Mouse (Mus musculus) macrophage (primary cell): ENCODE data around the gene Lcn8. TPM values are rescaled to one million over a fixed set of nuclear protein-coding genes. Genes with fewer than 3 reads are reported as not detected.

Experiments
- H3K27ac ChIP-seq: fragments of 350-480 bp; formaldehyde crosslinking; 2 replicates; pipeline ENCODE4 v1.9.0; 2021
- H3K36me3 ChIP-seq: fragments of 350-480 bp; formaldehyde crosslinking; 2 replicates; pipeline ENCODE4 v1.9.0; 2021; ENCODE audit errors: inconsistent target
- H3K4me3 ChIP-seq: fragments of 350-480 bp; formaldehyde crosslinking; 2 replicates; pipeline ENCODE4 v1.9.0; 2021; ENCODE audit errors: inconsistent target
- H3K79me2 ChIP-seq: fragments of 350-480 bp; formaldehyde crosslinking; 2 replicates; pipeline ENCODE4 v1.9.0; 2021; ENCODE audit errors: inconsistent target
- WGBS: methylation state at CpG from one replicate; pipeline ENCODE4 v1.1.7; 2026; ENCODE audit warnings: inconsistent platforms; ENCODE audit not compliant: missing documents; 5-methylcytosine and 5-hydroxymethylcytosine counted together
- polyA plus RNA-seq: library from polyadenylated mRNA; stranded (reverse); fragments of 250-400 nt; gene quantifications from 3 replicates; pipeline ENCODE4 v1.2.4, GENCODE M21; 2018; ENCODE audit warnings: inconsistent platforms

Lcn8 gene
- polyA plus RNA-seq, 1 experiment from 2014 or later, result not detected

GRCm38 (mm10) chr2:25654502-25654901 is 1.6 kb downstream of the Lcn8 start:
- WGBS, result 67% methylated on average over 1 of the region's 1 CpGs
- H3K4me3 ChIP-seq, result no peak overlapping the region
- no peaks in the 10 kb centered on the region for H3K36me3 ChIP-seq
- no peak overlapping the region for H3K27ac ChIP-seq
- no peaks in the 10 kb centered on the region for H3K79me2 ChIP-seq

GRCm38 (mm10) chr2:25656691-25657090 is 3.8 kb downstream of the Lcn8 start:
- Histone ChIP-seq H3K79me2 (no peaks in the 10 kb centered on the region), H3K36me3 (no peaks in the 10 kb centered on the region), H3K4me3 (no peak overlapping the region), H3K27ac (no peak overlapping the region)
- 71% methylated on average over 4 of the region's 4 CpGs for WGBS

GRCm38 (mm10) chr2:25657246-25657645 is 4.3 kb downstream of the Lcn8 start:
- WGBS, result 78% methylated on average over 4 of the region's 4 CpGs
- Histone ChIP-seq H3K4me3 (no peak overlapping the region), H3K27ac (no peak overlapping the region), H3K79me2 (no peaks in the 10 kb centered on the region), H3K36me3 (no peaks in the 10 kb centered on the region)

DNA sequence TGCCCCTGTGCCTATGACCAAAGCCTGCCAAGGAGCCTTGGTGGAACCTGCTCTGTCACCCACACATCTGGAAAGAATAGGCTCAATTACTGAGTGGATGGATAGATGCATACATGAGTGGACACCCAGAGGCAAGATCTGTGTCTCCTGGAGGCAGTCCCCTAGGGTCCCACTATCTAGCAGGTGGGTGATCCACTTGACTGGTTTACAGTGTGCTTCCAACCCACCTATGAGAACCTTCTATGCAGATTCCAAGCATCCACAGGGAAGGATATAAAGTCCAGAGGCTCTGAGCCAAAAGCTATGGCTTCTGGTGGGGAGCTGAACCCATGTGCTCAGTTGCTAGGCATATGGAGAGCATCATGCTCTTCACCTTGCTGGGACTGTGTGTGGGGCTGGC is 4.7 kb downstream of the Lcn8 start, which contains the start of gene Lcn5:
Gene Lcn5, plus strand, starts transcription at position 301 of the 400 bp plus-strand sequence.
- Histone ChIP-seq H3K79me2 (no peaks in the 10 kb centered on the region), H3K4me3 (no peak within 1 kb of the TSS), H3K36me3 (no peaks in the 10 kb centered on the region), H3K27ac (no peak within 1 kb of the TSS)

DNA sequence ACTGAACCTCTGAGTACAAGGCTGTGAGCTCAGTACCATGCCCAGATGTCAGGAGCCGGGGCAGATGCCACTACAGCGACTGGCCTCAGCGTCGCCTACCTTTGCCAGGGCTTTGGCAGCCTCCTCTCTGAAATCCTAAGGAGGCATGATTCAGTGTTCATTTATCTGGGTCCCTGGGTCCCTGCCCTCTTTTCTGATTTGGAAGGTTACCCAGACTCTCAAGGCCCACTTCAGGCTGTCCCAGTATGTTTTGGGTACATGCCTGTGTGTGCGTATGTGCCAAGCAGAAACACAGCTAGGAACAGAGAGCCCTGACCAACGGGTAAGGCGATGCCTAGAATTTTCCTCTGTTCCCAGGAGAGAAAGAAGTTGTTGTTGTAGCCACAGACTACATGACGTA is 7.4 kb downstream of the Lcn8 start:
- WGBS, result 92% methylated on average over 8 of the region's 8 CpGs
- no peaks in the 10 kb centered on the region for H3K36me3 ChIP-seq
- no peak overlapping the region for H3K4me3 ChIP-seq
- no peak overlapping the region for H3K27ac ChIP-seq
- no peaks in the 10 kb centered on the region for H3K79me2 ChIP-seq

GRCm38 (mm10) chr2:25661245-25661970 is 8.5 kb downstream of the Lcn8 start:
- Histone ChIP-seq H3K36me3 (no peaks in the 10 kb centered on the region), H3K4me3 (no peak overlapping the region), H3K79me2 (no peaks in the 10 kb centered on the region), H3K27ac (no peak overlapping the region)
- WGBS, result 82% methylated on average over 6 of the region's 6 CpGs

DNA sequence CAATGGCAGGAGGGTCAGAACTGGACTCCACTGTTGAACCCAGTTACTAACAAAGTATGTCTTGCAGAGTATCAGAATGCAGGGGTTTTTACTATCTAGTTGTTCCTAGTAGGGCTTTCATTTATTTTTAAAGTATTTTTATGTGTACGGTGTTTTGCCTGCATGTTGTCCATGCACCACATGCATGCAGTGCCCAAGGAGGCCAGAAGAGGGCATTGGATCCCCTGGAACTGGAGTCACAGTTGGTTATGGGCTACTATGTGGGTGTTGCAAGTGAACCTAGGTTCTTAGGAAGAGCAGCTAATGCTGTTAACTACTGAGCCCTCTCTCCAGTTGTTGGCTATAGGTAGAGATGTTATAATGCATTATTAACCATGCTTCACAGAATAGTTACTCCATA is 10.6 kb downstream of the Lcn8 start:
- Histone ChIP-seq H3K4me3 (no peak overlapping the region), H3K36me3 (no peaks in the 10 kb centered on the region), H3K79me2 (no peaks in the 10 kb centered on the region), H3K27ac (no peak overlapping the region)
- 40% methylated on average over 1 of the region's 1 CpGs for WGBS

GRCm38 (mm10) chr2:25664125-25664524 is 11.2 kb downstream of the Lcn8 start:
- Histone ChIP-seq H3K36me3 (no peaks in the 10 kb centered on the region), H3K79me2 (no peaks in the 10 kb centered on the region), H3K27ac (no peak overlapping the region), H3K4me3 (no peak overlapping the region)
- WGBS, result 92% methylated on average over 5 of the region's 5 CpGs

DNA sequence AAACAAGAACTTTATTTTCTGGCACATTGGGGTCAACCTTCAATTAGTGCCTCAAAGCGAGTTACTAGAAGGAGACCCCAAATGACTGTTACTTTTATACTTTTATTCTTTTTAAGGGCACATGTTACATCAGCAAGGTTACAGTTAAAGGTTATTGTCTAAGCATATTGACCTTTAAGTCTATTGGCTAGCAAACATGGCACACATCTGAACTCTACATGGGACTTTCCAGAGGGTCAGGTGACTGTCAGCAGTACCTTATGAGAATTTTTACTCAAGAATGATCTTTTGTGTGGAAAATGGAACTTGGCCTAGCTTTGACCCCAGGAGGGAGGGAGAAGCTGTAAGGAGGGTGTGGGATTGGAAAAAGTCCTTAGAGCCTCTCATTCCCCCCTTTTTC is 13.6 kb downstream of the Lcn8 start:
- Histone ChIP-seq H3K4me3 (no peak overlapping the region), H3K27ac (no peak overlapping the region), H3K79me2 (no peaks in the 10 kb centered on the region), H3K36me3 (no peaks in the 10 kb centered on the region)
- 71% methylated on average over 1 of the region's 1 CpGs for WGBS

GRCm38 (mm10) chr2:25676486-25676885 is 23.6 kb downstream of the Lcn8 start, which contains the start of gene Lcn6:
Gene Lcn6, plus strand, starts transcription at chr2:25676786.
- no peaks in the 10 kb centered on the region for H3K79me2 ChIP-seq
- H3K4me3 ChIP-seq, result no peak within 1 kb of the TSS
- 98% methylated on average over 3 of the region's 3 CpGs for WGBS
- H3K36me3 ChIP-seq, result no peaks in the 10 kb centered on the region
- no peak within 1 kb of the TSS for H3K27ac ChIP-seq

- H3K79me2 ChIP-seq, result no peaks in the 10 kb centered on the region
These were observed 26.6 kb downstream of the Lcn8 start for GRCm38 (mm10) chr2:25679559-25679958.

DNA sequence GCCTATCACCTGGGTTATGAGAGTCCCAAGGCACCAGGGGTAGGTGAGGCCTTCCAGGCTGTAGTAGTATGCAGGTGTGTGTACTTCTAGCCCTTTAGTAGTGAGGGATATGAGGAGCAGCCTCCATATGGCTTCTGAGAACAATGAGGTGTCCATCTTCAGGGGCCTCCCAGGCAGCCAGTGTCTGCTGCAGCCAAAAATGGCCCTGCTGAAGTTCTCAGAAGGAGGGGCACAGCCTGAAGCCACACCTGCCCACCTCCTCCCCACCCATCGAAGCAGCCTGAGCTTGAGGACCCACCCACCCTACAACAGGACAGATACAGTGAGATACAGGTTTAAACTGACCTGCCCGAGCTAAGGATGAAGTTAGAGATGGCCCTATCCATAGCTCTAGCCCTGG is 29.5 kb downstream of the Lcn8 start, which contains the start of gene Lcn10:
Gene Lcn10, plus strand, starts transcription at position 301 of the 400 bp plus-strand sequence.
- no peak within 1 kb of the TSS for H3K27ac ChIP-seq
- no peaks in the 10 kb centered on the region for H3K36me3 ChIP-seq
- H3K4me3 ChIP-seq, result no peak within 1 kb of the TSS
- no peaks in the 10 kb centered on the region for H3K79me2 ChIP-seq
- WGBS, result 85% methylated on average over 2 of the region's 2 CpGs

More at GRCm38 (mm10) chr2:25679559-25679958, 26.6 kb downstream of the Lcn8 start:
- 78% methylated on average over 6 of the region's 6 CpGs for WGBS
- H3K36me3 ChIP-seq, result no peaks in the 10 kb centered on the region
- no peak overlapping the region for H3K4me3 ChIP-seq
- H3K27ac ChIP-seq, result no peak overlapping the region

DNA sequence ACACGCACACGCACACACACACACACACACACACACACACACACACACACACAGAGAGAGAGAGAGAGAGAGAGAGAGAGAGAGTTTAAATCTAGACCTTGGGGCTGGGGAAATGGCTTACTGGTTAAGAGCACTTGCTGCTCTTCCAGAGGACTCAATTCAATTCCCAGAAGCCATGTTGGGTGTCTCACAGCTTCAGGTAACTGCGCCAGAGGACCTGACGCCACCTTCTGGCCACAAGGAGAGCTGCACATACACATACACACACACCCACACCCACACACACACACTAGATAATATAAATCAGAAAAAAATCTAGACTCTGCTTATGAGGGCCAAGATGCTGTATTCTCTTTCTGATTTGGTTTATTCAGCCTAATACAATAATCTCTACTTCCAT is 34.0 kb downstream of the Lcn8 start:
- H3K36me3 ChIP-seq, result no peaks in the 10 kb centered on the region
- WGBS, result 55% methylated on average over 2 of the region's 4 CpGs
- H3K27ac ChIP-seq, result no peak overlapping the region
- no peak overlapping the region for H3K4me3 ChIP-seq
- H3K79me2 ChIP-seq, result no peaks in the 10 kb centered on the region

DNA sequence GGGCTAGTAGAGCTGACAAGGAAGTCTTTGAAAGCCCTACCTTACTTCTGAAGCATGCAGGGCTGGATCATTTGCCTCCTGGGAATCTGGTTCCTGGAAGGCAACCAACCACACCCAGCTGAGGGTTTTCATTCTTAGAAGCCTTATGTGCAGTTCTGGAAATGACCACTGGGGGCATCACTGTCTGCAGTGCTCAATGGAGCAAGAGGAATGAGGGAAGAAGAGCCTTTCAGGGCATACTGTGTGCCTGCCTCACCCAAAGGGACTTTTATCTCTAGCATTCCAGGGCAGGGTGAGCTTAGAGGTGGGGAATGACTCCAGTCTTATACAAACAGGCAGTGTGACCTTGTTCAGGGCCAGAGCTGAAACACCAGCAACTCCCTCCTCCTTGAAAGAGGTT is 41.7 kb downstream of the Lcn8 start:
- Histone ChIP-seq H3K36me3 (no peaks in the 10 kb centered on the region), H3K27ac (no peak overlapping the region), H3K4me3 (no peak overlapping the region), H3K79me2 (no peaks in the 10 kb centered on the region)

- WGBS, result 86% methylated on average over 4 of the region's 4 CpGs
- no peak overlapping the region for H3K27ac ChIP-seq
These were observed 44.0 kb downstream of the Lcn8 start for GRCm38 (mm10) chr2:25696951-25697350.

DNA sequence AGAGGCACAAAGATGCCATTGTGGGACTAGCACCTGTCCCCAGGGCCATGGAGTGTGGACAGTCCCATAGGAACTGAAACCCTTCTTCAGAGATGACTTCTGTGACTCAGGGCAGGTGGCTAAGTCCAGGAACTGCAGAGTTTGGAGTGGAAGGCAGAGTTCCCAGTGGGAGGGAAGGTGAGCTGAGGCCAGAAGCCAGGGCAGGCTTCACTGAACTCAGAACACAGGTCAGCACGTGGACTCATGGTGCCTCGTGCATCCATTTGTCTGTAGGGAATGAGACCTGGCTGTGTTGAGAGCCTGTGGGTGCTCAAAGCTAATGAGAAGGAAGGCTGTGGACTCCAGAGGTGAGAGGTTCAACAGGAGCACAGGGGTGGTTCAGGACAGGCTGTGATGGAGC is 45.8 kb downstream of the Lcn8 start:
- no peaks in the 10 kb centered on the region for H3K36me3 ChIP-seq
- no peak overlapping the region for H3K4me3 ChIP-seq
- no peak overlapping the region for H3K27ac ChIP-seq
- H3K79me2 ChIP-seq, result no peaks in the 10 kb centered on the region
- 85% methylated on average over 2 of the region's 2 CpGs for WGBS

More at GRCm38 (mm10) chr2:25696951-25697350, 44.0 kb downstream of the Lcn8 start:
- Histone ChIP-seq H3K4me3 (no peak overlapping the region), H3K79me2 (no peaks in the 10 kb centered on the region), H3K36me3 (no peaks in the 10 kb centered on the region)
